Mouse (Mus musculus) stomach, adult 2 months (tissue): ENCODE results near the gene Tpt1. TPM values are rescaled to one million over a fixed set of nuclear protein-coding genes. Genes with fewer than 3 reads are reported as not detected.

Experiments used
- polyA plus RNA-seq: library from polyadenylated mRNA; depleted of rRNA; stranded (reverse); fragments of >200 nt; gene quantifications from 2 replicates; pipeline ENCODE4 v1.2.3, GENCODE M21; 2012; rRNA removed

Tpt1 gene
- polyA plus RNA-seq: 1,268 and 2,418 TPM in 2 replicates

DNA sequence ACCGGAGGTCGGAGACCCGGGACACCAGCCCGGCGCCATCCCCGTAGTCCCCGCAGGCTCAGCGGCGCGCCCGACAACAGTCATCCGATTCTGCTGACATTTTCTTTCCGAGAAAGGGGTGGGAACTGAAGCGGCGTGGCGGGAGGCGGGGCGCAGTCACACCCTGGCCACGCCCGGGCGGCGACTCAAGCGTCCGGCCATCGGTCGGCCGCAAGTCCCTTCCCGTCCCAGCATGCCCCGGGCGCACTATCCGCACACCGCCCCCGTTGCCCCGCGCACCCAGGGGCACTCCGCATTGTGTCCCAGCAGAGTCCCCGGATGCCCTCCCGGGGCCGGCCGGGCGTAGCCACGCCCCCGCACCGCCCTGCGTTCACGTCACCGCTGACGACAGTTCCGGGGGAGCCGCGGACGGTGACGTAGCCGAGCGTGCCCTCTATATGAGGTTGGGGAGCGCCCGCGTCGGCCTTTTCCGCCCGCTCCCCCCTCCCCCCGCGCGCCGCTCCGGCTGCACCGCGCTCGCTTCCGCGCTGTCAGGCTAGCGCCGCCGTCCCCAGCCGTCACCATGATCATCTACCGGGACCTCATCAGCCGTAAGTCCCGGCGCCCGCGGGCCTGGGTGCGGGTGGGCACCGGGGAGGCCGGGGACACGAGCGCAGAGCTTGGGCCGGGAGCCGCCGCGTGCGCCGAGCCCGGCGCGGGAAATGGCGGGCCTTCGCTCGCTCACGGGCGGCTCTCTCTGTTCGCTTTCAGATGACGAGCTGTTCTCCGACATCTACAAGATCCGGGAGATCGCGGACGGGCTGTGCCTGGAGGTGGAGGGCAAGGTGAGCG is at the start of gene Tpt1:
Gene Tpt1 (plus strand): TSS at position 227 of the 831 bp plus-strand sequence.

Other genes starting within 250 kb of the Tpt1 start
- gene Erich6b, start 202.8 kb upstream of the Tpt1 start, polyA plus RNA-seq: not detected in 2 replicates
- gene Cog3, start 90.6 kb upstream of the Tpt1 start, polyA plus RNA-seq: 1.7 and 2.2 TPM in 2 replicates
- gene Slc25a30, start 58.1 kb upstream of the Tpt1 start, polyA plus RNA-seq: 0.52 and 1.0 TPM in 2 replicates
- not detected in 2 replicates for gene Kctd4, start 109.9 kb downstream of the Tpt1 start, polyA plus RNA-seq
- gene Gtf2f2, start 165.8 kb downstream of the Tpt1 start, polyA plus RNA-seq: 0.91 and 1.1 TPM in 2 replicates